Mouse (Mus musculus): ENCODE results near the gene Slc25a36. TPM values are rescaled to one million over a fixed set of nuclear protein-coding genes. Genes with fewer than 3 reads are reported as not detected.

The Slc25a36 gene
- total RNA-seq (2021) = 10 to 100 TPM; 92.5 to 99.9 TPM
- long read RNA-seq, full-length matches to known transcripts = 7 of 19 reads
- long read RNA-seq, partial matches to known transcripts = 0 of 19 reads
- long read RNA-seq, other reads (novel, unspliced or antisense) = 12 of 19 reads

- peak; percentile 97 for DNase-seq (ENCODE audit: low spot score in 2 of 2)
These were observed at the start of gene Slc25a36 for GRCm38 (mm10) chr9:97110571-97111390. Gene Slc25a36 (minus strand): TSS chr9:97111157.

GRCm38 (mm10) chr9:97158412-97158811 is 47.5 kb upstream of the Slc25a36 start:
- no peak for DNase-seq (ENCODE audit: low spot score in 2 of 2)

- no peak for DNase-seq (ENCODE audit: low spot score in 2 of 2)
These were observed 45.0 kb upstream of the Slc25a36 start for GRCm38 (mm10) chr9:97155981-97156380.

- DNase-seq (ENCODE audit: low spot score in 2 of 2) = no peak
These were observed 44.0 kb upstream of the Slc25a36 start for GRCm38 (mm10) chr9:97154956-97155355.

GRCm38 (mm10) chr9:97153006-97153405 is 42.0 kb upstream of the Slc25a36 start:
- DNase-seq (ENCODE audit: low spot score in 2 of 2) = no peak

GRCm38 (mm10) chr9:97147270-97147669 is 36.3 kb upstream of the Slc25a36 start:
- DNase-seq (ENCODE audit: low spot score in 2 of 2) = no peak

GRCm38 (mm10) chr9:97145351-97145750 is 34.4 kb upstream of the Slc25a36 start:
- DNase-seq (ENCODE audit: low spot score in 2 of 2) = no peak

- no peak for DNase-seq (ENCODE audit: low spot score in 2 of 2)
These were observed 32.5 kb upstream of the Slc25a36 start for GRCm38 (mm10) chr9:97143416-97143815.

GRCm38 (mm10) chr9:97142558-97142957 is 31.6 kb upstream of the Slc25a36 start:
- DNase-seq (ENCODE audit: low spot score in 2 of 2) = no peak

- DNase-seq (ENCODE audit: low spot score in 2 of 2) = no peak
These were observed 30.8 kb upstream of the Slc25a36 start for GRCm38 (mm10) chr9:97141723-97142122.

GRCm38 (mm10) chr9:97140145-97140932 is 29.4 kb upstream of the Slc25a36 start:
- no peak for DNase-seq (ENCODE audit: low spot score in 2 of 2)

- no peak for DNase-seq (ENCODE audit: low spot score in 2 of 2)
These were observed 26.7 kb upstream of the Slc25a36 start for GRCm38 (mm10) chr9:97137678-97138077.

- DNase-seq (ENCODE audit: low spot score in 2 of 2) = no peak
These were observed 26.2 kb upstream of the Slc25a36 start for GRCm38 (mm10) chr9:97137116-97137515.

GRCm38 (mm10) chr9:97135866-97136265 is 24.9 kb upstream of the Slc25a36 start:
- DNase-seq (ENCODE audit: low spot score in 2 of 2) = no peak

- DNase-seq (ENCODE audit: low spot score in 2 of 2) = no peak
These were observed 22.2 kb upstream of the Slc25a36 start for GRCm38 (mm10) chr9:97133178-97133577.

GRCm38 (mm10) chr9:97130001-97130400 is 19.0 kb upstream of the Slc25a36 start:
- DNase-seq (ENCODE audit: low spot score in 2 of 2) = no peak

- no peak for DNase-seq (ENCODE audit: low spot score in 2 of 2)
These were observed 13.2 kb upstream of the Slc25a36 start for GRCm38 (mm10) chr9:97123934-97124692.

GRCm38 (mm10) chr9:97121432-97121831 is 10.5 kb upstream of the Slc25a36 start:
- no peak for DNase-seq (ENCODE audit: low spot score in 2 of 2)

GRCm38 (mm10) chr9:97114271-97114670 is 3.3 kb upstream of the Slc25a36 start:
- DNase-seq (ENCODE audit: low spot score in 2 of 2) = no peak

GRCm38 (mm10) chr9:97113555-97113929 is 2.6 kb upstream of the Slc25a36 start:
- no peak for DNase-seq (ENCODE audit: low spot score in 2 of 2)

GRCm38 (mm10) chr9:97112797-97113554 is 2.0 kb upstream of the Slc25a36 start:
- DNase-seq (ENCODE audit: low spot score in 2 of 2) = no peak

Measured in layer of hippocampus, postnatal 10 days (tissue).